Mouse (Mus musculus) lung, postnatal 4 days (tissue): Measurements from ENCODE around the gene Clip2.
"Not testable (repeated sequence)": the region's sequence is repeated elsewhere in the genome, so short reads cannot be mapped to it uniquely, and the experiment has no call there.

Experiments
- DNase-seq, 2 experiments: peaks; one replicate each; pipeline ENCODE4 v3.0.0; 2021

The Clip2 gene

DNA sequence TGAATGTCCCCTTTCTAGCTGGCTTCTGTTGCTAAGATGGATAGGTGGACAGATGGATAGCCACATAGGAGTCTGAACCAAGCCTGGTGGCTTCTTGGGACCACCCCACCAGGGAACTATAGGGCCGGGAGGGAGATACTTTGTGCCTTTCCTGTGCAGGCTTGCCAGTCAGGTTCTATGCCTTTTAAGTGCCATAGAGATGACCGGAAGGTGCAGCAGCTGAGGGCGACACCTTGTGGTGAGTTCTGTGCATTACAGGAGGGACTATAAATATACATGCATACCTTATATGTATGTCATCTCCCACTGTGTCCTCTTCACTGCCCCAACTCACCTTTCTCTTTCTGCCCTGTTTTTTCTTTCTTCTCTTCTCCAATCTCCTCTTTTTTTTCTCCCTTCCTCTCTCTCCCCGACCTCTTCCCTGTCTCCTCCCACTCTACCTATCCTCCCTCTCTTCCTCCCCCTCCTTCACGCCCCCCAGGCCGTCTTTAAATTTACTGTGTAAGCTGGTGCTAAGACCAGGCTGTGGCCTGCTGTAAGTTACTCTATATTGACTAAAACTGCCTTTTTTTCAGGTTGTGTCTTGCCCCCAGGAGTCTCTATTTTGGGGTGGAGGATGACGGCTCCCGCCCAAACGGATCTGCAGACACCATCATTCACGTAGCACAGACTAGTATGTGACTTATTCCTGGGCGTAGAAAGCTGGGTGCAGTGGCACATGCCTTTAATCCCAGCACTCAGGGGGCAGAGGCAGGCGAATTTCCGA is 66.2 kb downstream of the Clip2 start:
- DNase-seq = peak; percentile 50 to 78

- no peak for DNase-seq
These were observed 67.0 kb downstream of the Clip2 start for GRCm38 (mm10) chr5:134485183-134485730.

GRCm38 (mm10) chr5:134483291-134483690 is 68.9 kb downstream of the Clip2 start:
- DNase-seq = no peak

DNA sequence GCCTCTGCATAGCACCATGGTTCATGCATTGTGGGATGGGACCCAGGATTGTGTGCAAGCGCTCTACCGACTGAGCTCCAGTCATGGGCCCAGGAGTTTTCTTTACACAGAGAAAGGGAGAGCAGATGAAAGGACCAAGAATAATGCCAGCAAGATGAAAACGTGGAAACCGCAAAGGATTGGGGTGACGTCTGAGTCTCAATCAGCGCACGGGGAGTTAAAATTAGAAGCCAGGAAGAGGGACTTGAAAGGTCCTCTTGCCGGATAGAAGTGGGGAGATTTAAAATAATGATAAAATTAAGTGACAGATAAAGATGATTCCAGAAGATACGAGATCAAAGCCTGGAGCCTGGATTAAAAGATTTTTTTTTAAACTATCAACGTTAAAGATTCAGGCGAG is 69.9 kb downstream of the Clip2 start:
- DNase-seq = no peak

- DNase-seq = not testable (repeated sequence)
These were observed 73.3 kb downstream of the Clip2 start for GRCm38 (mm10) chr5:134478886-134479285.

DNA sequence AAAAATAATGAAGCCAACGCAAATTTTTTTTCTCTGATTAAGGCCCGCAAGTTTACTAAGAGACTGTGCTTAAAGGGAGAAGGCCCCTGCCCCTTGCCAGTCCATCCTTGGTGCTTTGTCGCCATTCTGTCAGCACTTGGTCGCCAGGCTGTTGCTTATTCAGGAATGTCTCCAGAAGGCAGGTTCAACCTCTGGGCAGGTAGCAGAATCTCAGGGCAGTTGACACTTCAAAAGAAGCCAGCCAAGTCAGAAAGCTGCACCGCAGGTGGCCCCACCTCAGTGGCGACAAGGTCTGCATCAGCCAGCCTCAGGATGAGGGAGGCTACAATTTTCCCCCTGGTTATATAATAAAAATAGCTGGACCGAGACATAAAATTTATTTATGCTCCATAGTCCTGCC is 76.5 kb downstream of the Clip2 start:
- DNase-seq = not testable (repeated sequence)

DNA sequence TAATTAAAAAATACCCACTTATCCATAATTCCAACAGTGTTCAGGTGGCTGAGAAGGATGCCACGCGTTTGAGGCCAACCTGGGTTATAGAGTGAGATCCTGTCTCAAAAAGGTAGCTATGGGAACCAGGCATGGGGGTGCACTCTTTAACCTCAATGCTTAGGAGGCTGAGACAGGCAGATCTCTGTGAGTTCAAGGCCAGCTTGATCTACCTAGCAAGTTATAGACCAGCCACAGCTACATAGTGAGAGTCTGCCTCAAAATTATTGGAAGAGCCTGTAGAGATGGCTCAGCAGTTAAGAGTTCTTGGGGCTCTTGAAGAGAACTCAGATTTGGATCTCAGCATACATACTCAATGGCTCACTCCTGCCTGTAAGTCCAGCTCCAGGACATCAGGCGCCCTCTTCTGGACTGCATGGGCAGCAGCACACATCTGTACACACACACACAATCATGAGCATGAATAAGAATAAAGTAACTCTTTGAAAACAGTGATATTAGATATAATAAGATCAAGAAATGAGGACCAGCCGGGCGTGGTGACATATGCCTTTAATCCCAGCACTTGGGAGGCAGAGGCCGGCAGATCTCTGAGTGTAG is 77.1 kb downstream of the Clip2 start:
- no peak for DNase-seq

DNA sequence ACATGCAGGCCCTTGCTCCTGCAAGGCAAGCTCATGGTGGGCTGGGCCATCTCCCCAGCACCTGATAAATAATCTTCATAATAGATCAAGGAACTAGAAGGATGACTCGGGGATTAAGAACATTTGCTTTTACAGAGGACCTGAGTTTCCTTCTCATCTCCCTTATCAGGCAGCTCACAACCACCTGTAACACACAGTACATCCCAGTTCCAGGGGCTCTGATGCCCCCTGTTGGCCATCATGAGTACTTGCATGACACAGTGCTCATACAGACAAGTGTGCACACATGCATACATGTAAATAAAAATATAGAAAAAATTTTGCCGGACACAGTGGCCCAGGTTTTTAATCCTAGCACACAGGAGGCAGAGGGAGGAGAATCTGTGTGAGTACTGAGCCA is 78.3 kb downstream of the Clip2 start:
- DNase-seq = no peak

DNA sequence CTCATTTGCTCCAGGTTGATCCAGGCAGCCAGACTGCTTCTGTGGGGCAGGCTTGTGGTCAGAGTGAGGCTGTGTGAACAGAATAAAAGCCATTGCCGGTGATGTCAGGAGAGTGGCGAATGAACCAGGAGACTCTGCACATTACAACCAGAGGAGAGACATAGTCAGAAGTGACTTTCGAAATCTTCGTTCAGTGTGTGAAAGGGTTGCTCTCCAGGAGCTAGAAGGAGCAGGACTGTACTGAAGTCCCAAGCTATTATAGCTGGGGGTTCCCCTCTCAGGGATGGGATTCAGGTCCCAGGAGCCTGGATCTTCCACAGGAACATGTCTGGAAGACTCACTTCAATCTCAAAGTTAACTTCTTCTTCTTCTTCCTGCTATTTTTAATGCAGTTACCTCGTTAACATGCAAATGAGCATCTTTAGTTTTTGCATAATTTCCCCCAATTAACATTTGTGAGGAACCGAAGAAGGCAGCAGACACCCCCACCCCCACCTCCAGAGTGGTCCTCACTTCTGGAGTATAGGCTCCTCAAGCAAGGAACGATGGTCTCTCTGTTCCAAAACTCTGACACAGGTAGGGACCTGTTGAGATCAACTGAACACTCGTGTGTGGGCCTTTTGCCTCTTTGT is 81.6 kb downstream of the Clip2 start:
- no peak for DNase-seq

- no peak for DNase-seq
These were observed 82.6 kb downstream of the Clip2 start for GRCm38 (mm10) chr5:134469559-134470150.

- no peak for DNase-seq
These were observed 84.0 kb downstream of the Clip2 start for GRCm38 (mm10) chr5:134468158-134468765.

DNA sequence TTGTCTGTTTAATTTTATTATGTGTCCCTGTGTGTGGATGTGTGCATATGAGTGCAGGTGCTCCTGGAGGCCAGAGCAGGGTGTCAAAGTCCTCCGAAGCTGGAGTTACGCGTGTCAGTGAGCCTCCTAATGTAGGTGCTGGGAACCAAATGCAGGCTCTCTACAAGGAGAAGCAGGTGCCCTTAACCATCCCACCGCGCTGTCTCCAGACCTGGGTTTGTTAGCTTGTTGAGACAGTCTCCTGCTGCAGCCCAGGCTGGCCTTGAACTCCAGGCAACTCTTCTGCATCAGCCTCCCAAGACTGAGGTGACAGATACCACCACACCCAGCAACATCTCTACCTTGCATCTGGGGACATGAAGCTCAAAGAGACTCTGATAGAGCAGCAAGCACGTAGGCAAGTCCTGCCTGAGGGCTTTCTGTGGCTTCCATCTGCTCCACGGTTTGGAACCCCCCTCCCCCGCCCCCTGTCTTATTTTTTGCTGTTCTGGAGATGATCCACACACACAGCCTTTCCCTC is 85.1 kb downstream of the Clip2 start:
- DNase-seq = peak in 1 of 2 experiments; percentile 13

DNA sequence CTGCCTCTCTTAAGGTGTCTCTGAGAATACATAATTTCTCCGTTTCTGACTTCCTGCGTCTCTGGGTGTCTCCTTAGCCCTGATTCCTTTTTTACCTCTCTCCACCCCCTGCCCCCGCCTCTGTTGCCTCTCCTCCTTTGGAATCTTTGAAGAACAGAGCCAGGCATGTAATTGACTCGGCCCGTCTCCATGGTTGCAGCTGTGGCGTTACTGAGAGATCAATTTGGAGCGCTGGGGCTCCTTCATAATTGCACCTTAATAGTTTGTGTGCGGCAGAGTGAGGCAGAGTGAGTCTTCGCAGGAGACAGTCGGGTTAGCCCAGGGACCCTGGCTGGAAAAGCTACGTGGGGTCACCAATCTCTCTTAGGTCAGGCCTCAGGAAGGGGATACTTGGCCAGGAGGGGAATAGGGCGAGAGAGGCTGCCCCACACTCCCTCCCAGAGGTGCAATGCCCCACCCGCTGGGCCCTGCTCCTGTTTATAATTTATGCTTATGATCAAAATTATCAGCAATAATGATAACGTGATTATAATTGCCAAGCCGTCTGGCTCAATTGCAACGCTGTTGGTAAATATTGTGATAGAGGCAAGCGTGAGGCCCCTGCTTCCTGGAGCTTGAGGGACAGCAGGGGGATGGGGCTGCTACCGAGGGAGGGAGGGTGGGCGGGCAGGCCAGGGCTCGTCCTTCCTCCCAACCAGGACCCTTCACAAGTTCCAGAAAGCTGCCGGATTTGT is 85.8 kb downstream of the Clip2 start:
- peak in 1 of 2 experiments; percentile 12 for DNase-seq

DNA sequence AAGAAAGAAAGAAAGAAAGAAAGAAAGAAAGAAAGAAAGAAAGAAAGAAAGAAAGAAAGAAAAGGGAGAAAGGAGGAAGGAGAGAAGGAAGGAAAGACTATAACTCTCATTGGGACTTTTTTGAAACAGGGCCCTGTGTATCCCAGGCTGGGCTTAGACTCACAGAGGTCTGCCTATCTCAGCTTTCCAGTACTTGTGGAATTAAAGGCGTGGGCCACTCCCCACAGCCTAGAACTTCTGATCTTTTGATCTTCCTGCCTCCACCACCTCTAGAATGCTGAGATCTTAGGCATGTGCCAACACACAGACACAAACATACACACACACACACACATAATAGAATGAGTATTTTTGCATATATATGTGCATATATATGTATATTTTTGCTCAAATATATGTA is 87.0 kb downstream of the Clip2 start:
- DNase-seq = no peak

DNA sequence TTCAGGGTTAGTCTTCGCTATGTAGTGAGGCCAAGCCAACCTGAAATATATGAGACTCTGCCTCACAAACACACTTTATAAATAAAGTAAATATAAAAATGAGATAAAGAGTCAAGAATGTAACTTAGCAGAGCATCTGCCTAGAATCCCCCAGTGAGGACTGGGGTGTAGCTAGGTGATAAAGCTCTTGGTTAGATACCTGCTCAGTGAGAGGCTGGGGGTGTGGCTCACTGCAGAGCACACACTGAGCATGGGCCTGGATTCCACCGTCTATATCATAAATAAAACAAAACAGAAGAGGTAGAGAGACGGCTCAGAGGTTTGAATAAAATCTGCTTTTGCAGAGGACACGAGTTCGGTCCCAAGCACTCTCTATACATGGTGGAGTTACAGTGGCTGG is 88.0 kb downstream of the Clip2 start:
- DNase-seq = no peak

DNA sequence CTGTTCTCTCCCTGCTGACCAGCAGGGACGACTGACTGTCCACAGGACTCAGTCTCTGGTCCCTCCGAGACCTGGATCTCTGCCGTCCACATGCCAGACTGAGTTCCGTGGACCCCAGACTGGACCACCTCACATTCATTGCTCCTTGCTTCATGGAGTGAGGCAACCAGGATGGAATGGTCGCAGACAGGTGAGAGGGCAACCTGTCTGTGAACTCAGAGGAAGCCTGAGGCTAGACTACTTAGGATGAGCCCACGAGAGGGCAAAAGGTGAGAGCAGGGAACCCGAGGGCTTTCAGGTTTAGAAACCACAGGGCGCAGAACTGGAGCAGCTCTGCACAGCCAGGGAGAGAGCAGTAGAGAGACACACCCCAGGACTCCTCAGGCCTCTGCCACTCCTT is 89.5 kb downstream of the Clip2 start:
- DNase-seq = peak in 1 of 2 experiments; percentile 15

DNA sequence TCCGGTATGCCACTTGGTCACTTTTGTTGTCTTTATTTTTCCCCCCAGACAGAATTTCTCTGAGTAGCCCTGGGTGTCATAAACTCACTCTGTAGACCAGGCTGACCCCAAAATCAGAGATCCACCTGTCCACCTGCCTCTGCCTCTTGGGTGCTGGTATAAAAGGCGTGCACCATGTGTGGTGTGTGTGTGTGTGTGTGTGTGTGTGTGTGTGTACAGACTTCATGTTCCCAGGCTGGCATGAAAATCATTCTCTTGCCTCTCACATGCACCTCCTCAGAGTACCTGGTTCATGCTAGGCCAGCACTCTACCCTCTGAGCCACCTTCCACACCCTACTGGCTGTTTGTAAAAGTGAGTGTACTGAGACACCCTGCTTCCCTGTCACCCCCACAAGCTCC is 89.9 kb downstream of the Clip2 start:
- DNase-seq = no peak

- no peak for DNase-seq
These were observed 91.7 kb downstream of the Clip2 start for GRCm38 (mm10) chr5:134460546-134460945.

DNA sequence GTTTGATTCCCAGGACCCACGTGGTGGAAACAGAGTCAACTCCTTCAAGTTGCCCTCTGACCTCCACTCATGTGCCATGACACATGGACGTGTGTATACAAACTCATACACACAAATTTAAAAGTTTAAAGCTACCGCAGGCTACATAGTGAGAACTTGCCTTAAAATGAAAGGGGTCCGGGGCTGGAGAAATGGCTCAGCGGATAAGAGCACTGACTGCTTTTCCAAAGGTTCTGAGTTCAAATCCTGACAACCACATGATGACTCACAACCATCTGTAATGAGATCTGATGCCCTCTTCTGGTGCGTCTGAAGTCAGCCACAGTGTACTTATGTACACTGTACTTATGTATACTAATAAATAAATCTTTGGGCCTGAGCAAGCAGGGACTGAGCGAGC is 93.1 kb downstream of the Clip2 start:
- peak in 1 of 2 experiments; percentile 5 for DNase-seq

GRCm38 (mm10) chr5:134458416-134458815 is 93.8 kb downstream of the Clip2 start:
- DNase-seq = peak in 1 of 2 experiments; percentile 12

GRCm38 (mm10) chr5:134457371-134457770 is 94.9 kb downstream of the Clip2 start:
- peak in 1 of 2 experiments; percentile 6 for DNase-seq

DNA sequence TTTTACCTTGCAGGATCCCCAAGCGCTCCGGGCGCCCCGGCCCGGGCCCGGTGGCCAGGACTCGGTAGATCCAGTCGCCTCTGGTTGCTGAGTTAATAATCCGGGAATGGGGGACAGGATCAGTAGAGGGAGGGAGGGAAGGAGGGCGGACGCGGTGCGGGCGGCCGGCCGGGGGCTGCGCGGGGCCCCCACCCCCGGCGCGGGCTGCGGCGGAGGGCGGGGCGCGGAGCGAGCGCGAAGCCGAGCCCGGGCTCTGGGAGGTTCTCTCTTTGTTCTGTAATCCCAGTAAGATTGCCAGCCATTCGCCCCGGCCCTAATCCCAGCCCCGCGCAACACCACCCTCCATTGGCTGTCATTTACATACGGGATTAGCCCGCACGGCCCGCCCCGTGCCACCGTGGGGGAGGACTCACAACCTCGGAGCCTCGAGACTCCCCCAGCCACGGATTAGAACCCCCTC is 95.7 kb downstream of the Clip2 start, which contains the start of gene Gtf2ird1:
Gene Gtf2ird1 (minus strand): TSS at position 214 of the 460 bp plus-strand sequence.
- peak; percentile 81 to 87 for DNase-seq
